8 mouse cellular contexts compared by ENCODE assay signal in genomic region chr19:10949112-10949511, GRCm38 (mm10). TPM values are rescaled to one million over a fixed set of nuclear protein-coding genes. Genes with fewer than 3 reads are reported as not detected.
A peak's percentile ranks its signal among the peaks of the same experiment; 100 is the strongest.
DNase-seq lines count a peak whose midpoint lies in the region; ATAC-seq lines count a peak whose summit lies in the region.

Gene Ccdc86, minus strand, starts transcription at chr19:10949266.

- ATAC-seq in megakaryocyte progenitor cell, adult 5-6 weeks (replicated peaks; ENCODE audit: poor library complexity), result peak; percentile 94

- peak; percentile 99 for DNase-seq in adipocyte (ENCODE audit: low spot score)
- peak; percentile 100 for DNase-seq in embryo, embryonic 10 days (ENCODE audit: low spot score)
- DNase-seq in gastrocnemius, postnatal 10 days, result peak; percentile 95
- peak; percentile 99 for DNase-seq in induced T-regulatory cell, adult 2 months (ENCODE audit: low read depth)
- DNase-seq in left cerebral cortex, adult 9 months (ENCODE audit: low spot score in 2 of 2), result peak; percentile 92 to 96
- DNase-seq in right cerebral cortex, postnatal 14 days, result peak; percentile 97
- peak; percentile 92 to 96 for DNase-seq in urinary bladder, postnatal 36 days (ENCODE audit: low spot score in 2 of 2)

RNA-seq across cellular contexts. Expression of gene Ccdc86, which starts in this region (rescaled TPM):
- total RNA-seq in gastrocnemius, postnatal 10 days (2021), result 10 to 100 TPM; 26.9 to 27.3 TPM
- 28.1 and 31.0 TPM in 2 replicates for total RNA-seq in megakaryocyte progenitor cell, adult 5-6 weeks (2015)
- total RNA-seq in megakaryocyte progenitor cell, adult 5-6 weeks (2017), result 17.6 and 20.5 TPM in 2 replicates

Comparison
In these comparisons a context has a peak if more than half of its experiments do, and no peak if none do; other contexts are left out.
1. Peak in every context shown above with its lines: DNase-seq and ATAC-seq.